Mouse (Mus musculus) stomach, embryonic 15.5 days (tissue): ENCODE results near the gene Tsc22d1. TPM values are rescaled to one million over a fixed set of nuclear protein-coding genes. Genes with fewer than 3 reads are reported as not detected.

Experiments
- ATAC-seq: fragments of 200-750 bp; cut with Nextera tagmentation; 2 replicates; pipeline ENCODE4 v1.8.0; 2017; ENCODE audit warnings: low read depth, moderate number of reproducible peaks, moderate TSS enrichment; ENCODE audit not compliant: insufficient read depth, low FRiP score
- H3K27ac ChIP-seq: fragments of 300-500 bp; sonication (generic); 2 replicates; pipeline ENCODE4 v1.5.1; 2015; ENCODE audit warnings: mild to moderate bottlenecking, inconsistent platforms
- H3K27me3 ChIP-seq: fragments of 300-500 bp; sonication (generic); replicated peaks from 2 replicates; pipeline ENCODE4 v1.6.1; 2015; ENCODE audit warnings: inconsistent platforms
- H3K36me3 ChIP-seq: fragments of 300-500 bp; sonication (generic); 2 replicates; pipeline ENCODE4 v1.6.1; 2015; ENCODE audit warnings: inconsistent platforms
- H3K4me1 ChIP-seq: fragments of 300-500 bp; sonication (generic); 2 replicates; pipeline ENCODE4 v1.6.1; 2015; ENCODE audit warnings: inconsistent platforms
- H3K4me2 ChIP-seq: fragments of 300-500 bp; sonication (generic); 2 replicates; pipeline ENCODE4 v1.6.1; 2015; ENCODE audit warnings: mild to moderate bottlenecking, inconsistent platforms
- H3K4me3 ChIP-seq: fragments of 300-500 bp; sonication (generic); replicated peaks from 2 replicates; pipeline ENCODE4 v1.5.1; 2015; ENCODE audit warnings: inconsistent platforms
- H3K9ac ChIP-seq: fragments of 300-500 bp; sonication (generic); 2 replicates; pipeline ENCODE4 v1.6.1; 2015; ENCODE audit warnings: inconsistent platforms
- H3K9me3 ChIP-seq: fragments of 300-500 bp; sonication (generic); 2 replicates; pipeline ENCODE4 v1.6.1; 2016; ENCODE audit warnings: inconsistent platforms
- WGBS: fragments of 180-500 bp; shearing (Covaris S2); methylation state at CpG from one replicate; pipeline ENCODE4 v1.1.7; 2015; 5-methylcytosine and 5-hydroxymethylcytosine counted together
- polyA plus RNA-seq: library from polyadenylated mRNA; unstranded; fragments of >200 nt; fragmentation: Nextera tagmentation; extraction: Ambion mirVana; gene quantifications from 2 replicates; pipeline ENCODE4 v1.2.1, GENCODE M21; 2015

Gene Tsc22d1
- polyA plus RNA-seq, 1 experiment from 2014 or later: 474 TPM

DNA sequence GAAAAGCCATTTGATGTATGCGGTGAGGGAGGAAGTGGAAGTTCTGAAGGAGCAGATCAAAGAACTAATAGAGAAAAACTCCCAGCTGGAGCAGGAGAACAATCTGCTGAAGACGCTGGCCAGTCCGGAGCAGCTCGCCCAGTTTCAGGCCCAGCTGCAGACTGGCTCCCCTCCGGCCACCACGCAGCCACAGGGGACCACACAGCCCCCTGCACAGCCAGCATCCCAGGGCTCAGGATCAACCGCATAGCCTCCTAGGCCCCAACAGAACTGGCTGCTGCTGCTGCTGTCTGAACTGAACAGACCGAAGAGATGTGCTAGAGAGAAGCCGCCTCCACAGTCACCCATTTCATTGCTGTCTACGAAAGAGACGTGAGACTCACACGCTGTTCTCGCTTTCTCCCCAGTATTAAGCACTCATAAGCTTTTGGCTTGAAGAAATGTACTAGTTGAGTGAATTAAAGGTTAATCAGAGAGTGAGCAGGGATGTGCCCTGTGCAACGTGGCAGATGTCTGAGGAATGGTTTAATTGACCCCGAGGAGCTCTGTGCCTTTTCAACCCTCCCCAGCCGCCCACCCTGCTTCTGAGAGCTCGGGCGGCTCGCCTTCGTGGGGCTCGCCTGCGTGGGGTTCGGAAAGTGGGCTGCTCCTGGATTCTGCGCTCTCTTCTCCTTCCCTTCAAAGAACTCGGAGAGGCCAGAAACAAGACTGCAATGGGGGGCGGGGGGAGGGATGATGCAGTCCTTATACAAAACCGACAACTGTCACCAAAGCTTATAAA lies 91.9 kb downstream of the Tsc22d1 start:
- Histone ChIP-seq H3K36me3 (peaks cover 9% of the 10 kb centered on the region; the same call in 1 of the 2 replicates), H3K4me1 (peaks cover 18% of the 10 kb centered on the region), H3K9me3 (no peaks in the 10 kb centered on the region), H3K27me3 (no peaks in the 10 kb centered on the region), H3K9ac (peak overlapping the region; percentile 96; the same call in 1 of the 2 replicates), H3K4me3 (peak overlapping the region; percentile 75), H3K4me2 (peak overlapping the region; percentile 86), H3K27ac (peak overlapping the region; percentile 100)
- no peak for ATAC-seq
- WGBS: 37% methylated on average over 27 of the region's 27 CpGs

- Histone ChIP-seq H3K4me3 (peak overlapping the region; percentile 75; the same call in 1 of the 2 replicates), H3K36me3 (peaks cover 9% of the 10 kb centered on the region; the same call in 1 of the 2 replicates), H3K4me2 (peak overlapping the region; percentile 86), H3K27ac (no peak overlapping the region), H3K9me3 (no peaks in the 10 kb centered on the region), H3K4me1 (peaks cover 18% of the 10 kb centered on the region), H3K9ac (no peak overlapping the region), H3K27me3 (no peaks in the 10 kb centered on the region)
- no peak for ATAC-seq
- WGBS: 89% methylated on average over 7 of the region's 7 CpGs
Observed at GRCm38 (mm10) chr14:76507357-76507756, 92.6 kb downstream of the Tsc22d1 start.

GRCm38 (mm10) chr14:76507804-76508500 lies 93.2 kb downstream of the Tsc22d1 start:
- ATAC-seq: no peak
- H3K4me2 ChIP-seq: peak overlapping the region; percentile 86; the same call in 1 of the 2 replicates

DNA sequence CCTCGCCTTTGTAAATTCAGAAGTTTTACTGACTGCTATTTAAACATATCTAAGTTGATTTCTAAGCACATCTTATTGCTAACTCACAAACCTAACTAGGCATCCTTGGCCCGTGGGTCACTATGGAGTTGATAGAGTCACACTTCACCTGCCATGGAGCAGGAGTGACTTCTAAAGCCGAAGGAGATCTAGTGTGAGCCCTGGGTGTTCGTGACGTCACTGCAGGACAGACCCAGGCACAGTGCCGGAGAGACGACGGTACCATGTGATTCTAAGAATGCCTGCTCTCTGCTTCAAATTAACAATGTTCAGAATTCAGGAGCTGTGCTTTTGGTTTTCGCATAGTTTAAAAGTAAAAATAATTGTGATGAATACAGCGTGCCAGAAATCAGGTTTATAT lies 93.9 kb downstream of the Tsc22d1 start:
- no peaks in the 10 kb centered on the region for H3K9me3 ChIP-seq
- peaks cover 23% of the 10 kb centered on the region for H3K4me1 ChIP-seq
- WGBS: 74% methylated on average over 10 of the region's 10 CpGs
- peaks cover 9% of the 10 kb centered on the region; the same call in 1 of the 2 replicates for H3K36me3 ChIP-seq
- no peak overlapping the region for H3K4me3 ChIP-seq
- H3K27me3 ChIP-seq: no peaks in the 10 kb centered on the region
- no peak for ATAC-seq
- no peak overlapping the region for H3K9ac ChIP-seq
- no peak overlapping the region for H3K4me2 ChIP-seq
- no peak overlapping the region for H3K27ac ChIP-seq

More at GRCm38 (mm10) chr14:76507804-76508500, 93.2 kb downstream of the Tsc22d1 start:
- Histone ChIP-seq H3K9me3 (no peaks in the 10 kb centered on the region), H3K27ac (no peak overlapping the region), H3K27me3 (no peaks in the 10 kb centered on the region), H3K9ac (no peak overlapping the region), H3K36me3 (peaks cover 9% of the 10 kb centered on the region; the same call in 1 of the 2 replicates), H3K4me3 (no peak overlapping the region), H3K4me1 (peaks cover 20% of the 10 kb centered on the region)
- 73% methylated on average over 9 of the region's 9 CpGs for WGBS

DNA sequence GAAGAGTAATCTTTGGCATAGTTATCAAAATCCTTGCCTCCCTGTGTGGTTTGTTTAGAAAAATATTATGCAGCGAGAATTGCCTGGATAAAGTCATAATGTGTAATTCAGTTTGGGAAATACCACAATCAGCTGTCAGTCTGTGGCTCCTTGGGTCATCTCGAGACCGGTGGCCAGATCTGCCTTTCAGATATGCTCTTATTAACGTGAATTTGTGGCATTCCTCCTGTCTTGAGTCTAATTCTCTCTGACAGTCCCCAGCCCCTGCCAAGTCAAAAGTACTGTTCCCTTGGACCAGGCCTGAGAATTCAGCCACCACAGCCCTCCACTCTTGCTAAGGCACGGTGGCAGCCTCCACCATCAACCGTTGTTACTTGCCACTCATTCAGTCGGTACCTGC lies 97.2 kb downstream of the Tsc22d1 start:
- H3K9ac ChIP-seq: no peak overlapping the region

DNA sequence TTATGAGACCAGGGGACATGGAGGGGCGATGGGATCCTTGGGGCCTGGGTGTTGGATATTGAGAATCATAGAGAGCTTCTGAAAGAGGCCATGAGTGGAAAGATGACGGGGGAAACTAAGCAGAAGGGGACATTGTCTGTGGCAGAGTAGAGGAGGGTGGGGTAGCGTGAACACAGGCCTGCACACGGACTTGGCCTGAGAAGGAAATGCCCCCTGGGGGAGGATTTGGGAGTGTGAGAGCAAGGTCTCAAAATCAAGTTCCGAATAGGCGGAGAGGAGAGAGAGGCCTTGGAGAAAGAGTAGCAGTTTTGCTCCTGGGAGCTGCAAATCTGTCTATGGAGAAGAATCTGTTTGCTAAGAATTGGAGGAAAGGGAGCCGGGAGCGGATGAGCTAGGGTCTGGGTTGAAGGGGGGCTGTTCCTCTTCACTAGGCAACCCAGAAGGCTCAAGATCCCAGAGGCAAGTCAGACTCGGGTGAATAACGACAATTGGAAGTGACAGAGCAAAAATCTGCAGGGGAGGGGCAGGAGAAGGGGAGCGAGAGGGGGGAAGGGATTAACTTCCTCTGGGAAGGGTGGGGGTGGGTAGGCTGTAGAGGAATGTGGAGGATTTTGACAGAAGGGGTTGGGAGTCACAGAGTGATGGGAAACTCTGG lies 98.8 kb downstream of the Tsc22d1 start:
- no peak overlapping the region for H3K4me3 ChIP-seq
- H3K36me3 ChIP-seq: no peaks in the 10 kb centered on the region
- H3K27ac ChIP-seq: peak overlapping the region; percentile 49; the same call in 1 of the 2 replicates
- 27% methylated on average over 11 of the region's 11 CpGs for WGBS
- no peak overlapping the region for H3K9ac ChIP-seq
- no peaks in the 10 kb centered on the region for H3K27me3 ChIP-seq
- ATAC-seq: no peak
- H3K4me2 ChIP-seq: 0 out of 2 replicates have a peak overlapping the region, but pooled peaks have one; percentile 9
- H3K4me1 ChIP-seq: peaks cover 16% of the 10 kb centered on the region
- H3K9me3 ChIP-seq: no peaks in the 10 kb centered on the region

More for the DNA sequence above, 97.2 kb downstream of the Tsc22d1 start:
- Histone ChIP-seq H3K27ac (no peak overlapping the region), H3K4me2 (no peak overlapping the region), H3K36me3 (peaks cover 6% of the 10 kb centered on the region; the same call in 1 of the 2 replicates), H3K9me3 (no peaks in the 10 kb centered on the region), H3K27me3 (no peaks in the 10 kb centered on the region), H3K4me3 (no peak overlapping the region), H3K4me1 (peaks cover 23% of the 10 kb centered on the region)
- WGBS: 78% methylated on average over 7 of the region's 7 CpGs
- no peak for ATAC-seq

GRCm38 (mm10) chr14:76514050-76514585 lies 99.4 kb downstream of the Tsc22d1 start:
- peaks cover 16% of the 10 kb centered on the region for H3K4me1 ChIP-seq
- H3K4me2 ChIP-seq: no peak overlapping the region
- H3K9ac ChIP-seq: no peak overlapping the region
- no peaks in the 10 kb centered on the region for H3K36me3 ChIP-seq
- no peak overlapping the region for H3K27ac ChIP-seq
- H3K4me3 ChIP-seq: no peak overlapping the region
- no peak for ATAC-seq
- 47% methylated on average over 6 of the region's 6 CpGs for WGBS
- H3K9me3 ChIP-seq: no peaks in the 10 kb centered on the region
- H3K27me3 ChIP-seq: no peaks in the 10 kb centered on the region

DNA sequence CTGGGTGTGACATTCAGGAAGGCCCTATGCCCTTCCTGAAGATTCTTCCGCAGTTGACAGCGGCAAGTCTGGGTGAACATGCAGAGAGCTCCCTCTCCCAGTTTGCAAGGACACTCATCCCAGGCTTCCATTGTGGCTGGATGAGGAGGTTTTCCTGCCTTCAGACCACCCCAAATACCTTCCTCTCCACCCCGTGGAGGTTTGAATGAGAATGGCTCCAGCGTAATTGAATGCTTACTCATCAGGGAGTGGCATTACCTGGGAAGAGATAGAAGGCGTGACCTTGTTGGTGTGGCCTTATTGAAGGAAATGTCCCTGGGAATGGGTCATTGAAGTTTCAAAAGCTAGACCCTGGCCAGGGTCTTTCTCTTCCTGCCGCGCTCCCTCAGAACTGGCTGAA lies 100.9 kb downstream of the Tsc22d1 start:
- no peak overlapping the region for H3K9ac ChIP-seq
- no peak overlapping the region for H3K4me2 ChIP-seq
- H3K27ac ChIP-seq: no peak overlapping the region
- H3K27me3 ChIP-seq: no peaks in the 10 kb centered on the region
- 81% methylated on average over 7 of the region's 7 CpGs for WGBS
- no peak overlapping the region for H3K4me3 ChIP-seq
- H3K4me1 ChIP-seq: peaks cover 16% of the 10 kb centered on the region
- H3K9me3 ChIP-seq: no peaks in the 10 kb centered on the region
- no peak for ATAC-seq
- no peaks in the 10 kb centered on the region for H3K36me3 ChIP-seq

DNA sequence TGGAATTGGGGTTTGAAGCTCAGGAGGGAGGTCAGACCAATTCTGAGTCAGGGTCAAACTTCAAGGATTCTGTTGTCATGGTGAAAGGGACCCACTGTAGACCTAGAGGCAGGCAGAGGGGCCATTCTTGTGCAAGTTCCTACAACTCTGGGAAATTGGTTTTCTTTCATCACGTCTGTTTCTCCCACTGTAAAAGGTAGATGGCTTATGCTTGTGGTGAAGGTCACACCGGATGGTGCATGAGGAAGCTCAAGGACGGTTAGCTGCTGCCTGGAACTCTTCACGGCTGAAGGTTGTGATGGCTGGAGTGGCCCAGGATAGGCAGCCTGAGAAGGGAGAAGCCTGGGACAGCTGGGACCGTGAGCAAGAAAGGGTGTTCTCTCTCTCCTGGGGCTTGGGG lies 103.5 kb downstream of the Tsc22d1 start:
- H3K9ac ChIP-seq: no peak overlapping the region
- no peak overlapping the region for H3K4me2 ChIP-seq
- no peak for ATAC-seq
- 85% methylated on average over 5 of the region's 5 CpGs for WGBS
- H3K9me3 ChIP-seq: no peaks in the 10 kb centered on the region
- peaks cover 12% of the 10 kb centered on the region for H3K4me1 ChIP-seq
- no peaks in the 10 kb centered on the region for H3K36me3 ChIP-seq
- no peak overlapping the region for H3K27ac ChIP-seq
- H3K27me3 ChIP-seq: no peaks in the 10 kb centered on the region
- H3K4me3 ChIP-seq: no peak overlapping the region

DNA sequence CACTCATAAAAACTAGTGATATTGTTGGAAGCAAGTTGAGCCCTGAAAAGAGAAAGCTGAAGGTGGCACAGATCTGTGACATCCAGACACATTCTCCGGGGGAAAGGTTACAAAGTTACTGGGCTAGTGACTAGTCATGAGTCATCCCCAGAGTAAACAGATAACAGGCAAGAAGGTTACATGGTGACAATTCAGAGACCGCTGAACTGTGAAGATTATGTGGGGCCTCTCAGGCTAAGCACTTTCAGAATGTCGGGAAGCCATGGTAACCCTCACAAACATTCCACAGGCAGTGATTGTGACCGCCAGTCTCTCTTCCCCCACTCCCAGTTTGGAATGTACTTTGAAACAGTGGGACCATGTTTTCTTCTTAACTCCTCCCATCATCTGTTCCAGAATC lies 105.8 kb downstream of the Tsc22d1 start:
- Histone ChIP-seq H3K9me3 (no peaks in the 10 kb centered on the region), H3K4me3 (no peak overlapping the region), H3K27ac (no peak overlapping the region), H3K4me1 (0 out of 2 replicates have a peak, but pooled peaks cover 3% of the 10 kb centered on the region), H3K36me3 (no peaks in the 10 kb centered on the region), H3K27me3 (no peaks in the 10 kb centered on the region), H3K4me2 (no peak overlapping the region), H3K9ac (no peak overlapping the region)
- 34% methylated on average over 4 of the region's 4 CpGs for WGBS
- ATAC-seq: peak; percentile 84

- Histone ChIP-seq H3K27me3 (no peaks in the 10 kb centered on the region), H3K27ac (no peak overlapping the region), H3K36me3 (no peaks in the 10 kb centered on the region), H3K9ac (no peak overlapping the region), H3K4me1 (0 out of 2 replicates have a peak, but pooled peaks cover 3% of the 10 kb centered on the region), H3K9me3 (no peaks in the 10 kb centered on the region), H3K4me2 (no peak overlapping the region), H3K4me3 (no peak overlapping the region)
- no peak for ATAC-seq
- WGBS: 91% methylated on average over 3 of the region's 3 CpGs
Observed at GRCm38 (mm10) chr14:76521308-76521707, 106.5 kb downstream of the Tsc22d1 start.
